Mouse (Mus musculus): ENCODE measurements at regions not wholly inside any gene's neighbourhood (a gene's known extent, or its start where the extent isn't known, plus 50 kb on each side); places are given as distances from the start of the nearest gene placed in this dataset.

DNA sequence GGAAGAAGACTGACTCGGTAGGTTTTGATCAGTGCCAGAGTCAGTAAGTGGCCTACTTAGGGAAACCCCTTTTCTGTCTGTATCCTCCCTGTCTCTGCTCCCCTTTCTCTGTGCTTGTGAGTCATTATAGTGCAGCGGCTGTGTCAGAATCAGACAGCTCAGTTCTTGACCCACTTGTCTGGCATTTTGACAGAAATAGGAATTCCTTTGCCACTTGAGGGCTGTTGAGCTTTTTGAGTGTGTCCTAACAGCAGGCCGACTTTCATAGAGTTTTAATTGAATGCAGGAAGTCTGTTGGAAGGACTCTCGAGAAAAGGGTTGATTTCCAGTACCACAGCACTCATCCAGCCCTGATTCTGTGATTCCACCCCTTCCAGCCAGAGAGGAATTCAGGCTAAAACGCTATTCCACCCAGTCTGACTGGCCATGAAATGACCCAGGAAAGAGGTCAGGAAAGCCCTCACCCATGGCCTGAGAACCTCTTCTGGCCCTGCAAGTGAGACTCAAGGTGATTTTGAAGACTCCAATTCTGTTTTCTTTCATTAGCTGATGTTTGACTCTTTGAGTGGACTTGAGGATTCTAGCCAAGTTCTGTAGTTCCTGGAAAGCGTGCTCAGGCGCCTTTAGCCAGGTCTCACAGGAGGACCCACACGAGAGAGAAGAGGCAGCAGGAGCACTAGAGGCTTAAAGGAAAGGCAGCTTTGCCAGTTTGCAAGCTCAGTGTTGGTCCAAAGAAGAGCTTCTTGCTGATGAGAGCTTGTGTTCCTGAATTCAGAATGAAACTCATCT, 95.6 kb upstream of the Opcml start:
- DNase-seq, result no peak

GRCm38 (mm10) chr9:27701559-27701958, 89.0 kb upstream of the Opcml start:
- DNase-seq, result no peak

GRCm38 (mm10) chr9:27702140-27702539, 88.4 kb upstream of the Opcml start:
- DNase-seq, result no peak

DNA sequence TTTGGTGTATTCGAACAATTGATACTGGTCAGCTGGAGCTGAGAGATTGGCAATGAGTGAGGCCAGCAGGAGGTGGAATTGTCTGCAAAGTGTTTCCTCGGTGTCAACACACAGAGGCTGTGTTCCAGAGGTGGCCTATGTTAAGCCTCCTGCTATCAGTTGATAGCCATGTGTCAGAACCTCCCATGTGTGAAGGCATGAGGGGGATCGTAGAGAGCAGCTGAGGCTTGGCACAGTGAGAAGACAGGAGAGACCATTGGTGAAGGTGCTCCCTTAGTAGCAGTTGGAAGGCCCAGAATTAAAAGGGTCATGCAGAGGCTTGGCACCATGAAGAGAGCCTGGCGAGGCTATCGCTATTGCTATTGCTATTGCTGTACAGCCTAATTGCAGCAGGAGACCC, 86.6 kb upstream of the Opcml start:
- no peak for DNase-seq

- no peak for DNase-seq
These were observed 66.7 kb upstream of the Opcml start for GRCm38 (mm10) chr9:27723840-27724408.

- DNase-seq, result no peak
These were observed 66.0 kb upstream of the Opcml start for GRCm38 (mm10) chr9:27724576-27724975.

DNA sequence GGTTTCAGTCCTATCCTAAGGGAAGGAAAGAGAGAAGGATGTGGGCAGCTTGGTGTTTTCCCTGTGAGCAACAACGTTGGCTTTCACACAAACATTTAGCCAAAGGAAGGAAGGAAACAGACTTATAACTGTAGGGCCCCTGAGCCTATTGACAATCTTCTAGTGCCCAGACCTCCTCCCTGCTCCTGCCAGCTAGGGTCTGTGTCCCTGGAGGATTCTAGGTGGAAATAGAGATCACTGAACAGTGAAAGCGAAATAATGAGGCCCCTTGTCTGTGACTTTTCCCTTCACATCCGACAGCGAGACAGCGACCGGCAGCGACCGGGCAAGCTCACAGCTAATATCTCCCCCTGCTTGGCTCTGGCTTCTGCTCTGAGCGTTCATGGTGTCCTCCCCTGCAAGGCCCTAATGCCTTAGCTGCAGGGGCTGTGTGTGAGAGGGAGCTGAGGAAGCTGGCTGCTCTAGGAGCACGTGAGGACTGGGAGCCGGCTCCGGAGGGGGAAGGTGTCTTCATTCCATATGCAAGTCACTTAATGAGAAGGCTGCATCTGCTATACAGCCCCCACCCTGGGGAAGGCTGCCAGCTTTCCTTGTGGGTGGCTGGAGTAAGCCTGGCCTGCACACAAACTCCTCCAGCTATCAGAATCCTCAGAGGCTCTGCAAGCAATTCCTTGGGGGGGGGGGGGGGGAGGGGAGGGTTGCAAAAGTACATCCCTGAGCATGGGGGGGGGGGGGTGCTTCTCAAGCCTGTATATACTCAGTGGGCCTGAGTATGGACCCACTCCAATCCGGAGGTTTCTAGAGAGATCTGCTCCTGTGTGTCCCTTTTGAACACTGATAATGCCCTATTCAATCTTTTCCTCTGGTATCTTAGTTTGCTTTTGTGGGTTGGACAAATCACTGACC, 61.7 kb upstream of the Opcml start:
- no peak for DNase-seq

DNA sequence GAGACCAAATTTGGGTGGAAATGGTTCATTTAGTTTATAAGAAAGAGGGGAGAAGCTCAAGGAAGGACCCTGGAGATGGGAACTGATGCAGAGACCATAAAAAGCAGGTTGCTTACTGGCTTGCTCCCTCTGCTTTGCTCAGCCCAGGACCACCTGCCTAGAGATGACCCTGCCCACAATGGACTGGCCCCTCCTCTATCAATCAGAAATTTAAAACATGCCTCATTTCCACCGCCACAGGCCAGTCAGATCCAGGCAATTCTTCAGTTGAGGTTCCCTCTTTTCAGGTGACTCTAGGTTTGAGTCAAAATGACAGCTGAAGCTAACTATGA, 61.1 kb upstream of the Opcml start:
- DNase-seq, result no peak

GRCm38 (mm10) chr9:27739287-27739686, 51.3 kb upstream of the Opcml start:
- DNase-seq, result peak in 1 of 2 experiments; percentile 4
